Mouse (Mus musculus) limb, embryonic 13.5 days (tissue): ENCODE results near the gene Fam117a. TPM values are rescaled to one million over a fixed set of nuclear protein-coding genes. Genes with fewer than 3 reads are reported as not detected.
"Not testable (repeated sequence)": the region's sequence is repeated elsewhere in the genome, so short reads cannot be mapped to it uniquely, and the experiment has no call there.

Experiments used
- ATAC-seq: fragments of 200-750 bp; cut with Nextera tagmentation; 2 replicates; pipeline ENCODE4 v1.8.0; 2017; ENCODE audit warnings: low read depth, moderate number of reproducible peaks, moderate TSS enrichment; ENCODE audit not compliant: low FRiP score
- H3K27ac ChIP-seq: fragments of 300-500 bp; sonication (generic); 2 replicates; pipeline ENCODE4 v1.5.1; 2015; ENCODE audit warnings: inconsistent platforms, mild to moderate bottlenecking, moderate library complexity
- H3K27me3 ChIP-seq: fragments of 300-500 bp; sonication (generic); 2 replicates; pipeline ENCODE4 v1.6.1; 2015; ENCODE audit warnings: mild to moderate bottlenecking, inconsistent platforms
- H3K36me3 ChIP-seq: fragments of 300-500 bp; sonication (generic); 2 replicates; pipeline ENCODE4 v1.6.1; 2015; ENCODE audit warnings: inconsistent platforms, mild to moderate bottlenecking, moderate library complexity
- H3K4me1 ChIP-seq: fragments of 300-500 bp; sonication (generic); 2 replicates; pipeline ENCODE4 v1.6.1; 2015; ENCODE audit warnings: inconsistent platforms
- H3K4me2 ChIP-seq: fragments of 300-500 bp; sonication (generic); replicated peaks from 2 replicates; pipeline ENCODE4 v1.6.1; 2015; ENCODE audit warnings: inconsistent platforms, mild to moderate bottlenecking, moderate library complexity
- H3K4me3 ChIP-seq: fragments of 300-500 bp; sonication (generic); 2 replicates; pipeline ENCODE4 v1.5.1; 2015; ENCODE audit warnings: moderate library complexity, mild to moderate bottlenecking, inconsistent platforms
- H3K9ac ChIP-seq: fragments of 300-500 bp; sonication (generic); 2 replicates; pipeline ENCODE4 v1.6.1; 2015; ENCODE audit warnings: mild to moderate bottlenecking, inconsistent platforms
- H3K9me3 ChIP-seq: fragments of 300-500 bp; sonication (generic); 2 replicates; pipeline ENCODE4 v1.6.1; 2016; ENCODE audit warnings: inconsistent platforms
- WGBS: fragments of 180-500 bp; shearing (Covaris S2); methylation state at CpG from one replicate; pipeline ENCODE4 v1.1.7; 2015; 5-methylcytosine and 5-hydroxymethylcytosine counted together
- polyA plus RNA-seq: library from polyadenylated mRNA; unstranded; fragments of >200 nt; fragmentation: Nextera tagmentation; extraction: Ambion mirVana; gene quantifications from 2 replicates; pipeline ENCODE4 v1.2.1, GENCODE M21; 2015

Gene Fam117a
- polyA plus RNA-seq, 1 experiment from 2014 or later = 15.8 TPM

GRCm38 (mm10) chr11:95399520-95400020, 62.8 kb downstream of the Fam117a start:
- Histone ChIP-seq H3K9ac (0 out of 2 replicates have a peak overlapping the region, but pooled peaks have one; percentile 19), H3K36me3 (no peaks in the 10 kb centered on the region), H3K9me3 (no peaks in the 10 kb centered on the region), H3K4me3 (no peak overlapping the region), H3K27ac (no peak overlapping the region), H3K27me3 (peaks cover 13% of the 10 kb centered on the region), H3K4me2 (no peak overlapping the region), H3K4me1 (0 out of 2 replicates have a peak, but pooled peaks cover 12% of the 10 kb centered on the region)
- ATAC-seq = no peak
- WGBS = 71% methylated on average over 13 of the region's 13 CpGs

GRCm38 (mm10) chr11:95401568-95401967, 64.8 kb downstream of the Fam117a start:
- 81% methylated on average over 5 of the region's 5 CpGs for WGBS
- Histone ChIP-seq H3K4me3 (no peak overlapping the region), H3K27me3 (peaks cover 13% of the 10 kb centered on the region), H3K9ac (no peak overlapping the region), H3K4me2 (no peak overlapping the region), H3K9me3 (no peaks in the 10 kb centered on the region), H3K4me1 (0 out of 2 replicates have a peak, but pooled peaks cover 12% of the 10 kb centered on the region), H3K36me3 (no peaks in the 10 kb centered on the region), H3K27ac (no peak overlapping the region)
- ATAC-seq = no peak

- Histone ChIP-seq H3K9ac (no peak overlapping the region), H3K4me3 (no peak overlapping the region), H3K9me3 (no peaks in the 10 kb centered on the region), H3K4me2 (no peak overlapping the region), H3K27me3 (peaks cover 13% of the 10 kb centered on the region), H3K36me3 (no peaks in the 10 kb centered on the region), H3K4me1 (0 out of 2 replicates have a peak, but pooled peaks cover 12% of the 10 kb centered on the region), H3K27ac (no peak overlapping the region)
- 16% methylated on average over 5 of the region's 5 CpGs for WGBS
- ATAC-seq = no peak
Measured at GRCm38 (mm10) chr11:95402196-95402595, 65.4 kb downstream of the Fam117a start.

GRCm38 (mm10) chr11:95402658-95403101, 65.9 kb downstream of the Fam117a start:
- no peak overlapping the region for H3K27ac ChIP-seq
- no peak overlapping the region for H3K4me2 ChIP-seq
- H3K9me3 ChIP-seq = no peaks in the 10 kb centered on the region
- 21% methylated on average over 8 of the region's 8 CpGs for WGBS
- no peak for ATAC-seq
- H3K27me3 ChIP-seq = peaks cover 13% of the 10 kb centered on the region
- no peak overlapping the region for H3K4me3 ChIP-seq
- no peaks in the 10 kb centered on the region for H3K36me3 ChIP-seq
- H3K9ac ChIP-seq = no peak overlapping the region
- H3K4me1 ChIP-seq = 0 out of 2 replicates have a peak, but pooled peaks cover 12% of the 10 kb centered on the region

DNA sequence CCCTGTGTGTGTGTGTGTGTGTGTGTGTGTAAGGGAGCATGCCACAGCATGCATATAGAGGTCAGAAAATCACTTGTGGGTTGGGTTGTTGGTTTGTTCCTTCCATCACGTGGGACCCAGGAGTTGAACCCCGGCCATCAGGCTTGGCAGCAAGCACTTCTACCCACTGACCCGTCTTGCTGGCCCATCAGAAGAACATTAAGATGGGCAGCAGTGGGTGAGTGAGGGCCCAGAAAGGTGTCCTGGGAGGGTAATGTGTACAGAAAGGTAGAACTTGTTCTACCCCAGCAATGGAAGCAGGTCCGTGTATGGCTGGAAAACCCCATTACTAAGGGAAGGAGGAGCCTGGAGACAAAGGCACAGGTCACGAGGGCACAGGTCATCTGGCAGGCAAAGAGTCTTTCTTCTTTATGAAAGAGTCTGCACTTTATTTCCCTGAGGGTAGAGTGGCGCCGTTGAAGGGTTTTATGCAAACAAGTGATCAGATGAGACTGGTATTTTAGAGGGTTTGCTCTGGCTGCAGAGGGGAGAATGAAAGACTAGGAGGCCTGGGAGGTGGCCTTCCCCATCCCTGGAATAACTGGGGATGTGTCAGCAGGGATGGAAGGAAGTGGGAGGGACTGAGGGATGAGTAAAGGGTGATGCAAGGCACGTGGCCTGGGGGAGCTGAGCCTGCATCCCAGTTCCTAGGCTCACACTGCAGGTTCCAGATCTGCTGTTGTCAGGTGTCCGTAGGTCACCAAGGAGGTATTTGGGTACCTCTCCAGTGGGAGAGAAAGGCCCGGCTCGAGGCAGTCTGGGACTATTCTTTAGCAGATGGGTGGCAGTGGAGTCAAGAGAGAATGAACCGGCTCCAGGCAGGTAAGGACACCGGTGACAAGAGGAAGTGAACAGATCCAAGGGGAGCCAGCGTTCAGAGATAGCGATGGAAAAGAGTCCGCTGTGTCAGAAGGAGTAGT, 66.8 kb downstream of the Fam117a start:
- Histone ChIP-seq H3K9ac (no peak overlapping the region), H3K27me3 (peaks cover 13% of the 10 kb centered on the region), H3K4me2 (no peak overlapping the region), H3K4me1 (0 out of 2 replicates have a peak, but pooled peaks cover 7% of the 10 kb centered on the region), H3K27ac (no peak overlapping the region), H3K36me3 (no peaks in the 10 kb centered on the region), H3K4me3 (no peak overlapping the region), H3K9me3 (no peaks in the 10 kb centered on the region)
- WGBS = 73% methylated on average over 16 of the region's 16 CpGs
- ATAC-seq = no peak

DNA sequence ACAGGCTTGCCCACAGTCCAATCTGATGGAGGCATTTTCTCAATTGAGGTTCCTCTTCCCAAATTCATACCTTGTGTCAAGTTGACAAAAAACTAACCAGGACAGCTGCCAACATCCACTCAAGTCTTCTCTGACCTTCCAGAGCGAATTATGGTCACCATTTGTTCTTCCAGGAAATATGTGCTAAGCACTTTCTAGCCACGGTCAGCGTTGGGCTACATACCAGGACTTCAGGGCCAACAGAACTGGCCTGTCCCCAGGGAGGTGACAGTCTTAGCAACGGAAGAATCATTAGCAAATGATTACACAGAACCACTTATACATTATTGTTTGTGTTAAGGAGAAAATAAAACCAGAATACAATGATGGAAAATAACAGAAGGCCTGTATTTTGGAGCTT, 69.0 kb downstream of the Fam117a start:
- Histone ChIP-seq H3K36me3 (no peaks in the 10 kb centered on the region), H3K27me3 (no peaks in the 10 kb centered on the region), H3K9me3 (no peaks in the 10 kb centered on the region), H3K4me3 (no peak overlapping the region), H3K27ac (no peak overlapping the region), H3K4me1 (0 out of 2 replicates have a peak, but pooled peaks cover 7% of the 10 kb centered on the region), H3K9ac (no peak overlapping the region), H3K4me2 (no peak overlapping the region)
- no peak for ATAC-seq
- WGBS = 74% methylated on average over 4 of the region's 4 CpGs

DNA sequence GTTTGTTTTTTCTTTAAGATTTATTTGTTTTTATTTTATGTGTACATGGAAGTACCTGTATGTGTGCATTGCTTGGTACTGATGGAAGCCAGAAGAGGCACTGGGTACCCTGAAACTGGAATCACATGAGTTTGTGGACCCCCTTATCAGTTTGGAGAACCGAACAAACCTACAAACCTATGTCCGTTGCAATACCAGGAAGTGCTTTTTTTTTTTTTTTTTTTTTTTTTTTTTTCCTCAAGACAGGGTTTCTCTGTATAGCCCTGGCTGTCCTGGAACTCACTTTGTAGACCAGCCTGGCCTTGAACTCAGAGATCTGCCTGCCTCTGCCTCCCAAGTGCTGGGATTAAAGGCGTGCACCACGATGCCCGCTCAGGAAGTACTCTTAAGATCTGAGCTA, 69.6 kb downstream of the Fam117a start:
- H3K9me3 ChIP-seq, H3K27me3 ChIP-seq, H3K27ac ChIP-seq, H3K4me1 ChIP-seq, H3K4me2 ChIP-seq, H3K9ac ChIP-seq, ATAC-seq, H3K4me3 ChIP-seq, H3K36me3 ChIP-seq: not testable (repeated sequence)
- 97% methylated on average over 5 of the region's 5 CpGs for WGBS

DNA sequence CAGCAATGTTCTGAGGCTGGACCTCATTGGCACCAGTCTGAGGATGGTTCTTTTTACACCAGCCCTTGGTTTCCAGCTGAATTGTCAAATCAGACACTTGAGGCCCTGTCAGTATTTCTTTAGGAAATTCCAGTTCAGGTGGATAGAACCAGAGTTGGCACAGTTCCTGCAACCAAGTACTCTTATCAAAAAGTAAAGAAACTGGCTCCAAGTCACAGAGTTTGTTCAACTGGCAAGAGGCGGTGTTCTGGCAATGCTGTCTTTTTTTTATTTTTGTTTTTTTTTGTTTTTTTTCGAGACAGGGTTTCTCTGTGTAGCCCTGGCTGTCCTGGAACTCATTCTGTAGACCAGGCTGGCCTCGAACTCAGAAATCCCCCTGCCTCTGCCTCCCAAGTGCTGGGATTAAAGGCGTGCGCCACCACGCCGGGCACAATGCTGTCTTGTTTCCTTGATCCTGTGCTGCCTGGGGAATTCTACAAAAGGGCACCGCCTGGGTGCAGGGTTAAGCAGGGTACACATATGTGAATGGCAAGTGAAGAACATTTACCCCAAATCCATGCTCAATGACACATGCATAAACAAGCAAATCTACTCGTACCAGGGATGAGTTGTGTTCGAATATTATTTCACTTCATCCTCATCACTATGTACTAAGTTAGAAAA, 72.8 kb downstream of the Fam117a start:
- Histone ChIP-seq H3K36me3 (no peaks in the 10 kb centered on the region), H3K9me3 (no peaks in the 10 kb centered on the region), H3K27ac (no peak overlapping the region), H3K9ac (no peak overlapping the region), H3K4me2 (no peak overlapping the region), H3K27me3 (no peaks in the 10 kb centered on the region), H3K4me3 (no peak overlapping the region), H3K4me1 (peaks cover 3% of the 10 kb centered on the region; the same call in 1 of the 2 replicates)
- no peak for ATAC-seq
- WGBS = 90% methylated on average over 10 of the region's 10 CpGs

- H3K4me1 ChIP-seq = peaks cover 17% of the 10 kb centered on the region
- no peaks in the 10 kb centered on the region for H3K36me3 ChIP-seq
- H3K27me3 ChIP-seq = no peaks in the 10 kb centered on the region
- 52% methylated on average over 6 of the region's 6 CpGs for WGBS
- no peaks in the 10 kb centered on the region for H3K9me3 ChIP-seq
- H3K27ac ChIP-seq = no peak overlapping the region
- H3K4me2 ChIP-seq = no peak overlapping the region
- no peak overlapping the region for H3K4me3 ChIP-seq
- peak overlapping the region; percentile 25; the same call in 1 of the 2 replicates for H3K9ac ChIP-seq
- no peak for ATAC-seq
Measured at GRCm38 (mm10) chr11:95411453-95412013, 74.7 kb downstream of the Fam117a start.

DNA sequence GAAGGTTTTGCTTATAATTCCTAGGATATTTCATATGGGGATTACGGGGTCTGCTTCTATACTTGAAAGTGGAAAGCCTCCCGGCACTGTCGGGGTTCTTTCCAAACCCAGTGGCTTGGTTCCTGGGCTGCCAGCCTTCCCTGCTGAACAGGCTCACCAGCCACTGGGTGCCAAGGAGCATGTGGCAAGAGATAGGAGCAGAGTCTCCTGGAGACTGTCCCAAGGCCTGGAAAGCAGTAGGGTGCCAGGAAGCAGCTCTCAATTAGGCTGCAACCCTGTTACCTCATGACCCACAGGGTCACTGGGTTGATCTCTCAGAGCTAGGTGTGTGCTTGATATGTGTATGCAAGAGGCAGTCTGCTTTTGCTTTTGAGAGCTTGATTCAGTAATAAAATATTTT, 75.8 kb downstream of the Fam117a start:
- Histone ChIP-seq H3K9me3 (no peaks in the 10 kb centered on the region), H3K27ac (no peak overlapping the region), H3K27me3 (no peaks in the 10 kb centered on the region), H3K4me2 (no peak overlapping the region), H3K4me1 (peaks cover 25% of the 10 kb centered on the region), H3K4me3 (no peak overlapping the region), H3K36me3 (no peaks in the 10 kb centered on the region), H3K9ac (no peak overlapping the region)
- ATAC-seq = no peak
- WGBS = 85% methylated on average over 3 of the region's 3 CpGs

GRCm38 (mm10) chr11:95413641-95414535, 77.1 kb downstream of the Fam117a start, which contains the start of gene Spop:
Spop (plus strand) TSS chr11:95414080.
- peak; percentile 86 for ATAC-seq
- Histone ChIP-seq H3K4me3 (peak within 1 kb of the TSS; percentile 67), H3K27ac (peak within 1 kb of the TSS; percentile 94), H3K36me3 (0 out of 2 replicates have a peak, but pooled peaks cover 5% of the 10 kb centered on the region), H3K4me2 (peak within 1 kb of the TSS; percentile 70), H3K9ac (peak within 1 kb of the TSS; percentile 78), H3K27me3 (no peaks in the 10 kb centered on the region), H3K9me3 (no peaks in the 10 kb centered on the region), H3K4me1 (peaks cover 25% of the 10 kb centered on the region)
- 2% methylated on average over 47 of the region's 58 CpGs for WGBS
